Mouse (Mus musculus): ENCODE results near the gene Snrpg. TPM values are rescaled to one million over a fixed set of nuclear protein-coding genes. Genes with fewer than 3 reads are reported as not detected.
"Not testable (repeated sequence)": the region's sequence is repeated elsewhere in the genome, so short reads cannot be mapped to it uniquely, and the experiment has no call there.

Snrpg gene
- polyA plus RNA-seq, 1 experiment from 2014 or later, result 649 TPM

- peak; percentile 26 for DNase-seq (ENCODE audit: low spot score)
These were observed 4.8 kb upstream of the Snrpg start for GRCm38 (mm10) chr6:86366125-86366852.

GRCm38 (mm10) chr6:86366853-86367249, 4.3 kb upstream of the Snrpg start:
- DNase-seq (ENCODE audit: low spot score), result no peak

GRCm38 (mm10) chr6:86368479-86368878, 2.6 kb upstream of the Snrpg start:
- DNase-seq (ENCODE audit: low spot score), result no peak

- peak; percentile 29 for DNase-seq (ENCODE audit: low spot score)
These were observed 901 bp upstream of the Snrpg start for GRCm38 (mm10) chr6:86370093-86370713.

GRCm38 (mm10) chr6:86371340-86371911, 322 bp downstream of the Snrpg start:
- peak; percentile 95 for DNase-seq (ENCODE audit: low spot score)

GRCm38 (mm10) chr6:86371950-86372516, 929 bp downstream of the Snrpg start:
- no peak for DNase-seq (ENCODE audit: low spot score)

- DNase-seq (ENCODE audit: low spot score), result no peak
These were observed 2.5 kb downstream of the Snrpg start for GRCm38 (mm10) chr6:86373556-86373955.

GRCm38 (mm10) chr6:86378341-86378740, 7.2 kb downstream of the Snrpg start:
- no peak for DNase-seq (ENCODE audit: low spot score)

- not testable (repeated sequence) for DNase-seq (ENCODE audit: low spot score)
These were observed 9.0 kb downstream of the Snrpg start for GRCm38 (mm10) chr6:86380112-86380511.

- DNase-seq (ENCODE audit: low spot score), result no peak
These were observed 11.4 kb downstream of the Snrpg start for GRCm38 (mm10) chr6:86382551-86382950.

GRCm38 (mm10) chr6:86383370-86383769, 12.3 kb downstream of the Snrpg start:
- DNase-seq (ENCODE audit: low spot score), result no peak

- no peak for DNase-seq (ENCODE audit: low spot score)
These were observed 13.6 kb downstream of the Snrpg start for GRCm38 (mm10) chr6:86384692-86385091.

GRCm38 (mm10) chr6:86385362-86386104, 14.4 kb downstream of the Snrpg start:
- no peak for DNase-seq (ENCODE audit: low spot score)

GRCm38 (mm10) chr6:86387313-86387712, 16.2 kb downstream of the Snrpg start:
- no peak for DNase-seq (ENCODE audit: low spot score)

- DNase-seq (ENCODE audit: low spot score), result no peak
These were observed 17.4 kb downstream of the Snrpg start for GRCm38 (mm10) chr6:86388461-86388860.

GRCm38 (mm10) chr6:86391326-86391725, 20.2 kb downstream of the Snrpg start:
- peak; percentile 29 for DNase-seq (ENCODE audit: low spot score)

GRCm38 (mm10) chr6:86393187-86393586, 22.1 kb downstream of the Snrpg start:
- no peak for DNase-seq (ENCODE audit: low spot score)

- no peak for DNase-seq (ENCODE audit: low spot score)
These were observed 23.1 kb downstream of the Snrpg start for GRCm38 (mm10) chr6:86394078-86394720.

- no peak for DNase-seq (ENCODE audit: low spot score)
These were observed 23.9 kb downstream of the Snrpg start for GRCm38 (mm10) chr6:86395021-86395420.

- DNase-seq (ENCODE audit: low spot score), result no peak
These were observed 24.9 kb downstream of the Snrpg start for GRCm38 (mm10) chr6:86395969-86396368.

Measured in thymus, postnatal 0 days (tissue).